Mouse (Mus musculus) left cerebral cortex, adult 11 months (tissue): ENCODE data around the gene Ttll5.
A peak's percentile ranks its signal among the peaks of the same experiment; 100 is the strongest.

Experiments
- DNase-seq: peaks from one replicate; pipeline ENCODE4 v3.0.0; 2022; ENCODE audit warnings: low spot score

Gene Ttll5

GRCm38 (mm10) chr12:85928513-85928912 lies 104.1 kb downstream of the Ttll5 start:
- DNase-seq = no peak

GRCm38 (mm10) chr12:85929711-85930110 lies 105.3 kb downstream of the Ttll5 start:
- no peak for DNase-seq

GRCm38 (mm10) chr12:85930713-85931112 lies 106.3 kb downstream of the Ttll5 start:
- DNase-seq = no peak

- DNase-seq = no peak
Observed at GRCm38 (mm10) chr12:85933241-85933640, 108.8 kb downstream of the Ttll5 start.

GRCm38 (mm10) chr12:85937384-85937783 lies 112.9 kb downstream of the Ttll5 start:
- DNase-seq = no peak

GRCm38 (mm10) chr12:85943456-85943855 lies 119.0 kb downstream of the Ttll5 start:
- DNase-seq = no peak

- no peak for DNase-seq
Observed at GRCm38 (mm10) chr12:85944419-85944818, 120.0 kb downstream of the Ttll5 start.

GRCm38 (mm10) chr12:85947161-85947560 lies 122.7 kb downstream of the Ttll5 start:
- no peak for DNase-seq

GRCm38 (mm10) chr12:85949667-85950066 lies 125.2 kb downstream of the Ttll5 start:
- DNase-seq = no peak

- DNase-seq = no peak
Observed at GRCm38 (mm10) chr12:85950371-85950770, 125.9 kb downstream of the Ttll5 start.

GRCm38 (mm10) chr12:85951036-85951435 lies 126.6 kb downstream of the Ttll5 start:
- no peak for DNase-seq

- DNase-seq = no peak
Observed at GRCm38 (mm10) chr12:85951822-85952221, 127.4 kb downstream of the Ttll5 start.

- no peak for DNase-seq
Observed at GRCm38 (mm10) chr12:85952349-85952748, 127.9 kb downstream of the Ttll5 start.

GRCm38 (mm10) chr12:85954167-85954566 lies 129.7 kb downstream of the Ttll5 start:
- DNase-seq = no peak

GRCm38 (mm10) chr12:85955062-85955461 lies 130.6 kb downstream of the Ttll5 start:
- DNase-seq = no peak

- no peak for DNase-seq
Observed at GRCm38 (mm10) chr12:85955690-85956089, 131.2 kb downstream of the Ttll5 start.

GRCm38 (mm10) chr12:85956251-85956650 lies 131.8 kb downstream of the Ttll5 start:
- peak; percentile 75 for DNase-seq

GRCm38 (mm10) chr12:85958460-85958859 lies 134.0 kb downstream of the Ttll5 start:
- DNase-seq = no peak

- DNase-seq = no peak
Observed at GRCm38 (mm10) chr12:85959822-85960501, 135.5 kb downstream of the Ttll5 start.

GRCm38 (mm10) chr12:85960699-85961098 lies 136.2 kb downstream of the Ttll5 start:
- DNase-seq = no peak

GRCm38 (mm10) chr12:85963160-85963559 lies 138.7 kb downstream of the Ttll5 start:
- no peak for DNase-seq

- DNase-seq = no peak
Observed at GRCm38 (mm10) chr12:85963699-85964098, 139.2 kb downstream of the Ttll5 start.

GRCm38 (mm10) chr12:85964436-85964835 lies 140.0 kb downstream of the Ttll5 start:
- DNase-seq = no peak

- no peak for DNase-seq
Observed at GRCm38 (mm10) chr12:85967812-85968211, 143.4 kb downstream of the Ttll5 start.
